Mouse (Mus musculus) stomach, embryonic 14.5 days (tissue): Measurements from ENCODE around the gene Prrt1. TPM values are rescaled to one million over a fixed set of nuclear protein-coding genes. Genes with fewer than 3 reads are reported as not detected.

Experiments used
- ATAC-seq: fragments of 200-750 bp; cut with Nextera tagmentation; 2 replicates; pipeline ENCODE4 v1.8.0; 2017; ENCODE audit warnings: low read depth, moderate TSS enrichment; ENCODE audit not compliant: insufficient number of reproducible peaks, insufficient read depth, low FRiP score
- H3K27ac ChIP-seq: fragments of 300-500 bp; sonication (generic); 2 replicates; pipeline ENCODE4 v1.5.1; 2014; ENCODE audit warnings: mild to moderate bottlenecking, low read length, moderate library complexity, mixed read lengths
- H3K27me3 ChIP-seq: fragments of 300-500 bp; sonication (generic); 2 replicates; pipeline ENCODE4 v1.6.1; 2014; ENCODE audit warnings: low read length, control low read depth, mixed read lengths; ENCODE audit not compliant: control insufficient read depth, insufficient read depth
- H3K36me3 ChIP-seq: fragments of 300-500 bp; sonication (generic); 2 replicates; pipeline ENCODE4 v1.6.1; 2014; ENCODE audit warnings: mild to moderate bottlenecking, control low read depth, low read length, moderate library complexity, mixed read lengths; ENCODE audit not compliant: control insufficient read depth, insufficient read depth
- H3K4me1 ChIP-seq: fragments of 300-500 bp; sonication (generic); 2 replicates; pipeline ENCODE4 v1.6.1; 2014; ENCODE audit warnings: low read length, control low read depth, mixed read lengths; ENCODE audit not compliant: control insufficient read depth, insufficient read depth
- H3K4me2 ChIP-seq: fragments of 300-500 bp; sonication (generic); replicated peaks from 2 replicates; pipeline ENCODE4 v1.6.1; 2014; ENCODE audit warnings: low read depth, low read length, control low read depth
- H3K4me3 ChIP-seq: fragments of 300-500 bp; sonication (generic); 2 replicates; pipeline ENCODE4 v1.5.1; 2014; ENCODE audit warnings: low read depth, low read length, control low read depth
- H3K9ac ChIP-seq: fragments of 300-500 bp; sonication (generic); replicated peaks from 2 replicates; pipeline ENCODE4 v1.6.1; 2014; ENCODE audit warnings: low read depth, mild to moderate bottlenecking, control low read depth, low read length, moderate library complexity, mixed read lengths
- H3K9me3 ChIP-seq: fragments of 300-500 bp; sonication (generic); 2 replicates; pipeline ENCODE4 v1.6.1; 2016; ENCODE audit warnings: low read depth, low read length, control low read depth; ENCODE audit not compliant: control insufficient read depth
- WGBS: fragments of 180-500 bp; shearing (Covaris S2); extraction: QIAGEN DNeasy Blood & Tissue Kit; methylation state at CpG from one replicate; pipeline ENCODE4 v1.1.7; 2014; 5-methylcytosine and 5-hydroxymethylcytosine counted together
- polyA plus RNA-seq: library from polyadenylated mRNA; unstranded; fragments of >200 nt; fragmentation: Nextera tagmentation; extraction: Ambion mirVana; gene quantifications from 2 replicates; pipeline ENCODE4 v1.2.1, GENCODE M21; 2014

The Prrt1 gene
- polyA plus RNA-seq, 1 experiment from 2014 or later = 0.56 TPM

GRCm38 (mm10) chr17:34645831-34646511 is 16.6 kb downstream of the Prrt1 start:
- 88% methylated on average over 30 of the region's 30 CpGs for WGBS
- ATAC-seq = no peak
- no peak overlapping the region for H3K4me2 ChIP-seq
- H3K27ac ChIP-seq = no peak overlapping the region
- H3K27me3 ChIP-seq = no peaks in the 10 kb centered on the region
- H3K9ac ChIP-seq = no peak overlapping the region
- peaks cover 15% of the 10 kb centered on the region for H3K36me3 ChIP-seq
- H3K4me1 ChIP-seq = peaks cover 8% of the 10 kb centered on the region; the same call in 1 of the 2 replicates
- 0 out of 2 replicates have a peak overlapping the region, but pooled peaks have one; percentile 91 for H3K4me3 ChIP-seq
- no peaks in the 10 kb centered on the region for H3K9me3 ChIP-seq

- H3K36me3 ChIP-seq = peaks cover 27% of the 10 kb centered on the region
- peaks cover 6% of the 10 kb centered on the region; the same call in 1 of the 2 replicates for H3K4me1 ChIP-seq
- WGBS = 1% methylated on average over 64 of the region's 66 CpGs
- H3K27ac ChIP-seq = peak within 1 kb of the TSS; percentile 49
- peak within 1 kb of the TSS; percentile 91 for H3K4me3 ChIP-seq
- peak; percentile 97 for ATAC-seq
- H3K4me2 ChIP-seq = peak within 1 kb of the TSS; percentile 91
- no peaks in the 10 kb centered on the region for H3K27me3 ChIP-seq
- H3K9me3 ChIP-seq = no peaks in the 10 kb centered on the region
- H3K9ac ChIP-seq = peak within 1 kb of the TSS; percentile 84
These were observed 17.8 kb downstream of the Prrt1 start, which contains the start of gene Atf6b for GRCm38 (mm10) chr17:34646906-34647787. TSS of gene Atf6b (plus strand) at chr17:34647146.

- no peak for ATAC-seq
- Histone ChIP-seq H3K27me3 (no peaks in the 10 kb centered on the region), H3K9me3 (no peaks in the 10 kb centered on the region), H3K4me1 (peaks cover 6% of the 10 kb centered on the region; the same call in 1 of the 2 replicates), H3K27ac (no peak overlapping the region), H3K36me3 (peaks cover 37% of the 10 kb centered on the region), H3K4me2 (peak overlapping the region; percentile 91), H3K9ac (peak overlapping the region; percentile 84; the same call in 1 of the 2 replicates), H3K4me3 (peak overlapping the region; percentile 91; the same call in 1 of the 2 replicates)
- 82% methylated on average over 16 of the region's 16 CpGs for WGBS
These were observed 19.0 kb downstream of the Prrt1 start for GRCm38 (mm10) chr17:34648141-34648890.

- H3K9me3 ChIP-seq = no peaks in the 10 kb centered on the region
- H3K4me1 ChIP-seq = peaks cover 7% of the 10 kb centered on the region; the same call in 1 of the 2 replicates
- H3K27me3 ChIP-seq = no peaks in the 10 kb centered on the region
- ATAC-seq = no peak
- H3K4me3 ChIP-seq = no peak overlapping the region
- peaks cover 45% of the 10 kb centered on the region for H3K36me3 ChIP-seq
- H3K9ac ChIP-seq = no peak overlapping the region
- no peak overlapping the region for H3K4me2 ChIP-seq
- 90% methylated on average over 18 of the region's 18 CpGs for WGBS
- H3K27ac ChIP-seq = no peak overlapping the region
These were observed 20.0 kb downstream of the Prrt1 start for GRCm38 (mm10) chr17:34649106-34649864.

- WGBS = 92% methylated on average over 14 of the region's 14 CpGs
- no peak for ATAC-seq
- H3K9ac ChIP-seq = no peak overlapping the region
- peaks cover 18% of the 10 kb centered on the region for H3K4me1 ChIP-seq
- H3K36me3 ChIP-seq = peaks cover 45% of the 10 kb centered on the region
- H3K4me3 ChIP-seq = no peak overlapping the region
- no peaks in the 10 kb centered on the region for H3K9me3 ChIP-seq
- H3K27ac ChIP-seq = no peak overlapping the region
- no peak overlapping the region for H3K4me2 ChIP-seq
- no peaks in the 10 kb centered on the region for H3K27me3 ChIP-seq
These were observed 21.4 kb downstream of the Prrt1 start for GRCm38 (mm10) chr17:34650781-34651180.

- Histone ChIP-seq H3K27ac (no peak overlapping the region), H3K9ac (no peak overlapping the region), H3K4me1 (peaks cover 27% of the 10 kb centered on the region), H3K9me3 (no peaks in the 10 kb centered on the region), H3K27me3 (no peaks in the 10 kb centered on the region), H3K4me2 (no peak overlapping the region), H3K4me3 (no peak overlapping the region), H3K36me3 (peaks cover 45% of the 10 kb centered on the region)
- no peak for ATAC-seq
- WGBS = 51% methylated on average over 19 of the region's 19 CpGs
These were observed 22.3 kb downstream of the Prrt1 start for GRCm38 (mm10) chr17:34651507-34652221.

- Histone ChIP-seq H3K27me3 (no peaks in the 10 kb centered on the region), H3K9ac (no peak overlapping the region), H3K4me2 (no peak overlapping the region), H3K27ac (no peak overlapping the region), H3K36me3 (peaks cover 45% of the 10 kb centered on the region), H3K4me3 (no peak overlapping the region), H3K9me3 (no peaks in the 10 kb centered on the region), H3K4me1 (peaks cover 27% of the 10 kb centered on the region)
- WGBS = 86% methylated on average over 10 of the region's 10 CpGs
- ATAC-seq = no peak
These were observed 23.2 kb downstream of the Prrt1 start for GRCm38 (mm10) chr17:34652546-34652945.
